Mouse (Mus musculus) embryonic facial prominence, embryonic 13.5 days (tissue): Measurements from ENCODE around the gene Ext2. TPM values are rescaled to one million over a fixed set of nuclear protein-coding genes. Genes with fewer than 3 reads are reported as not detected.

Source experiments
- ATAC-seq: fragments of 200-750 bp; cut with Nextera tagmentation; 2 replicates; pipeline ENCODE4 v1.8.0; 2017; ENCODE audit warnings: low read depth; ENCODE audit not compliant: insufficient number of reproducible peaks, insufficient read depth, low FRiP score, low TSS enrichment
- H3K27ac ChIP-seq: fragments of 300-500 bp; sonication (generic); 2 replicates; pipeline ENCODE4 v1.5.1; 2015; ENCODE audit warnings: moderate library complexity, mild to moderate bottlenecking, inconsistent platforms
- H3K27me3 ChIP-seq: fragments of 300-500 bp; sonication (generic); 2 replicates; pipeline ENCODE4 v1.6.1; 2015; ENCODE audit warnings: mild to moderate bottlenecking, inconsistent platforms
- H3K36me3 ChIP-seq: fragments of 300-500 bp; sonication (generic); 2 replicates; pipeline ENCODE4 v1.6.1; 2015; ENCODE audit warnings: mild to moderate bottlenecking, inconsistent platforms
- H3K4me1 ChIP-seq: fragments of 300-500 bp; sonication (generic); 2 replicates; pipeline ENCODE4 v1.6.1; 2015; ENCODE audit warnings: inconsistent platforms
- H3K4me2 ChIP-seq: fragments of 300-500 bp; sonication (generic); 2 replicates; pipeline ENCODE4 v1.6.1; 2015; ENCODE audit warnings: moderate library complexity, mild to moderate bottlenecking, inconsistent platforms
- H3K4me3 ChIP-seq: fragments of 300-500 bp; sonication (generic); 2 replicates; pipeline ENCODE4 v1.5.1; 2015; ENCODE audit warnings: mild to moderate bottlenecking, inconsistent platforms
- H3K9ac ChIP-seq: fragments of 300-500 bp; sonication (generic); 2 replicates; pipeline ENCODE4 v1.6.1; 2015; ENCODE audit warnings: mild to moderate bottlenecking, inconsistent platforms
- H3K9me3 ChIP-seq: fragments of 300-500 bp; sonication (generic); 2 replicates; pipeline ENCODE4 v1.6.1; 2016; ENCODE audit warnings: inconsistent platforms
- WGBS: fragments of 180-500 bp; shearing (Covaris S2); methylation state at CpG from one replicate; pipeline ENCODE4 v1.1.7; 2015; ENCODE audit warnings: mixed read lengths; 5-methylcytosine and 5-hydroxymethylcytosine counted together
- polyA plus RNA-seq: library from polyadenylated mRNA; unstranded; fragments of >200 nt; fragmentation: Nextera tagmentation; extraction: Ambion mirVana; gene quantifications from 2 replicates; pipeline ENCODE4 v1.2.1, GENCODE M21; 2015

The Ext2 gene
- 103 and 120 TPM in 2 replicates for polyA plus RNA-seq

DNA sequence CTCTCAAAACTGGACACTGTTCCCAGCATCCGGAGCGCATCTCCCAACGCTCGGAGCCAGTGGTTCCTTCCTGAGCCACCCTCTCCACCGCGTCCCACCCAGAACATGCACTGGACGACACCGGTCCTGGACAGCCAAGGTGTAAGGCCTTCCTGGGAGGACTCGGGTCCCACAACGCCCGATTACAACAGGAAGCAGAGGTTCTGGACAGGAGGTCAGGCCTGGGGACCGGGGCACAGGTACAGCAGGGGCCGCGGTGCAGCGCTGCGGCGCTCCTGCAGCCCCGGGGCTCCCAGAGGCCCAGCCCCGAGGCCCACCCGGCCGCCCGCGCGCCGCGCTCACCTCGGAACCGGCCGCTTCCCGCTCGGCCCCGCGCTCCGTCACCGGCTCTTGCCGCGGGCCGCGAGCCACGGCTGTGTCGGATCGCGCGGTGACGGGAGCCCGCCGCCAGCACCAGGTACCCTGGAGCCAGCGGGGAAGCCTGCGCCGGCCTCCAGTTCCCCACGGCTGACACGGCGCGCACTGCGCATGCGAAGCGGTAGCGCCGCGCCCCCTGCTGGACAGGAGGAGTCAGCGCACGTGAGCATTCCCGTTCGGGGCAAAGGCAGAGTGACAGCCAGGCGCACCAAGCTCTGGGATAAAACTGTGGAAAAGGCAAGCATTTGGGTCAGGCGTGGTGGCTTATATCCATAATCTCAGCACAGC, at the start of gene Ext2:
Gene Ext2 (minus strand): TSS at position 524 of the 705 bp plus-strand sequence.
- Histone ChIP-seq H3K4me1 (peaks cover 17% of the 10 kb centered on the region), H3K4me2 (peak within 1 kb of the TSS; percentile 82), H3K9me3 (no peaks in the 10 kb centered on the region), H3K27me3 (no peaks in the 10 kb centered on the region), H3K36me3 (peaks cover 10% of the 10 kb centered on the region), H3K27ac (no peak within 1 kb of the TSS; the same call in 1 of the 2 replicates), H3K4me3 (peak within 1 kb of the TSS; percentile 97), H3K9ac (peak within 1 kb of the TSS; percentile 97)
- peak; percentile 82 for ATAC-seq
- under 1% methylated on average over 64 of the region's 66 CpGs for WGBS

- no peak for ATAC-seq
- Histone ChIP-seq H3K9me3 (no peaks in the 10 kb centered on the region), H3K9ac (no peak overlapping the region), H3K27ac (peak overlapping the region; percentile 44; the same call in 1 of the 2 replicates), H3K27me3 (0 out of 2 replicates have a peak, but pooled peaks cover 7% of the 10 kb centered on the region), H3K4me3 (no peak overlapping the region), H3K4me2 (no peak overlapping the region), H3K36me3 (no peaks in the 10 kb centered on the region), H3K4me1 (peaks cover 26% of the 10 kb centered on the region)
- WGBS = 84% methylated on average over 4 of the region's 4 CpGs
Measured at GRCm38 (mm10) chr2:93871411-93871925, 49.1 kb upstream of the Ext2 start.

GRCm38 (mm10) chr2:93870842-93871241, 48.5 kb upstream of the Ext2 start:
- Histone ChIP-seq H3K4me2 (no peak overlapping the region), H3K4me3 (no peak overlapping the region), H3K36me3 (no peaks in the 10 kb centered on the region), H3K9ac (no peak overlapping the region), H3K27me3 (0 out of 2 replicates have a peak, but pooled peaks cover 7% of the 10 kb centered on the region), H3K27ac (no peak overlapping the region), H3K4me1 (peaks cover 26% of the 10 kb centered on the region), H3K9me3 (no peaks in the 10 kb centered on the region)
- WGBS = 43% methylated on average over 4 of the region's 4 CpGs
- no peak for ATAC-seq

DNA sequence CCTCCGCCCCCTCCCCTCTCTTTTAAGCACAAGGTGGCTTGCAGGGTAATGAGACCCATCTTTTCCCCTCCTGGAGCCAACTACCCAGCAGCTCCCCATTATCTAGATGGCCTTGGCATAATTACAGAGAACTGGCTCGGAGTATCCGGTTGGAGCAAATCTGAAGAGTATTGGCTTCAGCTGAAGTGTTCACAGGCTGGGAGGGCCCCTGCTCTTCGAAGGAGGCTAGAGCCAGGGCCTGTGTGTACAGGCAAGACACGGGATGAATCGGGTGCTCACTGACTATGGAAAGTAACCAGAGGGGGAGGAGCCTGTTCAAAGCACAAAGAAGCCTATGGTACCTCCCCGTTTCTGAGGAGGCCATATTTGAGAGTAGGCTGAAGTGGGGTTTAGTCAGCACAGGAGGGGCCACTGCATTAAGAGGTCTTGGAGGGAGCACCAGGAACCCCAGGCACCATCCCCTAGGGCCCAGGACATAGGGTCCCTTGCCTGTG, 46.8 kb upstream of the Ext2 start, which contains the start of gene Accsl:
Gene Accsl (minus strand): TSS at position 51 of the 494 bp plus-strand sequence.
- Histone ChIP-seq H3K9ac (no peak within 1 kb of the TSS), H3K36me3 (no peaks in the 10 kb centered on the region), H3K4me3 (no peak within 1 kb of the TSS), H3K27ac (no peak within 1 kb of the TSS), H3K4me2 (no peak within 1 kb of the TSS), H3K27me3 (0 out of 2 replicates have a peak, but pooled peaks cover 5% of the 10 kb centered on the region), H3K4me1 (peaks cover 21% of the 10 kb centered on the region), H3K9me3 (no peaks in the 10 kb centered on the region)
- 67% methylated on average over 7 of the region's 7 CpGs for WGBS
- no peak for ATAC-seq

- ATAC-seq = no peak
- 82% methylated on average over 11 of the region's 11 CpGs for WGBS
- no peaks in the 10 kb centered on the region for H3K36me3 ChIP-seq
Measured at GRCm38 (mm10) chr2:93868566-93868965, 46.2 kb upstream of the Ext2 start.

GRCm38 (mm10) chr2:93863229-93863628, 40.9 kb upstream of the Ext2 start:
- Histone ChIP-seq H3K9me3 (no peaks in the 10 kb centered on the region), H3K4me1 (no peaks in the 10 kb centered on the region), H3K9ac (no peak overlapping the region), H3K27me3 (no peaks in the 10 kb centered on the region), H3K4me2 (no peak overlapping the region), H3K27ac (no peak overlapping the region), H3K4me3 (no peak overlapping the region), H3K36me3 (no peaks in the 10 kb centered on the region)
- no peak for ATAC-seq
- 63% methylated on average over 4 of the region's 4 CpGs for WGBS

More at GRCm38 (mm10) chr2:93868566-93868965, 46.2 kb upstream of the Ext2 start:
- no peak overlapping the region for H3K9ac ChIP-seq
- no peak overlapping the region for H3K27ac ChIP-seq
- no peaks in the 10 kb centered on the region for H3K9me3 ChIP-seq
- peaks cover 15% of the 10 kb centered on the region for H3K4me1 ChIP-seq
- 0 out of 2 replicates have a peak, but pooled peaks cover 4% of the 10 kb centered on the region for H3K27me3 ChIP-seq
- no peak overlapping the region for H3K4me3 ChIP-seq
- no peak overlapping the region for H3K4me2 ChIP-seq

GRCm38 (mm10) chr2:93858845-93859244, 36.5 kb upstream of the Ext2 start:
- Histone ChIP-seq H3K36me3 (no peaks in the 10 kb centered on the region), H3K4me2 (no peak overlapping the region), H3K4me3 (no peak overlapping the region), H3K9ac (no peak overlapping the region), H3K9me3 (no peaks in the 10 kb centered on the region), H3K4me1 (no peaks in the 10 kb centered on the region), H3K27ac (no peak overlapping the region), H3K27me3 (no peaks in the 10 kb centered on the region)
- ATAC-seq = no peak
- WGBS = 68% methylated on average over 12 of the region's 12 CpGs

DNA sequence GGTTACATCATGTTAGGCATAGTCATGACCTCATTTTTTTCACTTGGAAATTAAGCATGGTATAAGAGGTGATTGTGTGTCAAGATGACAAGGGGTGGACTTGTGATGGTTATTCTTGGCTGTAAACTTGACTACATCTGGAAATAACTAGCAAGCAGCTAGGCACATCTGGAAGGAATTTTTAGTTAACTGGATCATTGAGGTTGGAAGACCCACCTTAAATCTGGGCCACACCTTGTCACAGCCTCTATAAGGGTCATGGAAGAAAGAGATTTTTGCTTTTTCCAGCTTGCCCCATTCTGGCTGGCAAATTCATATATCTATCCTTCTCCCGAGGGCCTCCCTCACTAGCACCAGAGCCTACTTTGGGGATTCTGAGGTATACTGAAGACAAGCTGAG, 28.9 kb upstream of the Ext2 start:
- H3K4me1 ChIP-seq = peaks cover 20% of the 10 kb centered on the region
- H3K36me3 ChIP-seq = peaks cover 4% of the 10 kb centered on the region; the same call in 1 of the 2 replicates
- no peak for ATAC-seq
- WGBS = 60% methylated on average over 1 of the region's 1 CpGs
- no peaks in the 10 kb centered on the region for H3K9me3 ChIP-seq
- H3K27me3 ChIP-seq = 0 out of 2 replicates have a peak, but pooled peaks cover 3% of the 10 kb centered on the region
- no peak overlapping the region for H3K4me2 ChIP-seq
- no peak overlapping the region for H3K9ac ChIP-seq
- H3K4me3 ChIP-seq = no peak overlapping the region
- H3K27ac ChIP-seq = no peak overlapping the region

- 0 out of 2 replicates have a peak, but pooled peaks cover 3% of the 10 kb centered on the region for H3K27me3 ChIP-seq
- no peak overlapping the region for H3K27ac ChIP-seq
- no peak overlapping the region for H3K9ac ChIP-seq
- no peaks in the 10 kb centered on the region for H3K9me3 ChIP-seq
- H3K4me1 ChIP-seq = peaks cover 20% of the 10 kb centered on the region
- ATAC-seq = no peak
- peaks cover 9% of the 10 kb centered on the region; the same call in 1 of the 2 replicates for H3K36me3 ChIP-seq
- WGBS = 36% methylated on average over 13 of the region's 13 CpGs
- H3K4me3 ChIP-seq = no peak overlapping the region
- H3K4me2 ChIP-seq = peak overlapping the region; percentile 71
Measured at GRCm38 (mm10) chr2:93850317-93850944, 28.1 kb upstream of the Ext2 start.

GRCm38 (mm10) chr2:93849505-93850089, 27.2 kb upstream of the Ext2 start, which contains the start of gene Accs:
Gene Accs (minus strand): TSS chr2:93849943.
- under 1% methylated on average over 28 of the region's 28 CpGs for WGBS
- 0 out of 2 replicates have a peak, but pooled peaks cover 3% of the 10 kb centered on the region for H3K27me3 ChIP-seq
- H3K4me1 ChIP-seq = peaks cover 20% of the 10 kb centered on the region
- peak within 1 kb of the TSS; percentile 90 for H3K27ac ChIP-seq
- ATAC-seq = peak; percentile 60
- H3K4me2 ChIP-seq = peak within 1 kb of the TSS; percentile 71
- peak within 1 kb of the TSS; percentile 82 for H3K9ac ChIP-seq
- H3K36me3 ChIP-seq = peaks cover 10% of the 10 kb centered on the region
- H3K4me3 ChIP-seq = peak within 1 kb of the TSS; percentile 66
- H3K9me3 ChIP-seq = no peaks in the 10 kb centered on the region

- no peak overlapping the region for H3K27ac ChIP-seq
- peaks cover 78% of the 10 kb centered on the region for H3K36me3 ChIP-seq
- no peak overlapping the region for H3K4me3 ChIP-seq
- H3K9ac ChIP-seq = no peak overlapping the region
- H3K4me2 ChIP-seq = no peak overlapping the region
- H3K4me1 ChIP-seq = no peaks in the 10 kb centered on the region
- H3K9me3 ChIP-seq = peaks cover 4% of the 10 kb centered on the region; the same call in 1 of the 2 replicates
- WGBS = 93% methylated on average over 3 of the region's 3 CpGs
- H3K27me3 ChIP-seq = no peaks in the 10 kb centered on the region
- ATAC-seq = no peak
Measured at GRCm38 (mm10) chr2:93841349-93841748, 19.0 kb upstream of the Ext2 start.
